Comparison of ENCODE assay signal across 7 mouse cellular contexts in the genomic region with DNA sequence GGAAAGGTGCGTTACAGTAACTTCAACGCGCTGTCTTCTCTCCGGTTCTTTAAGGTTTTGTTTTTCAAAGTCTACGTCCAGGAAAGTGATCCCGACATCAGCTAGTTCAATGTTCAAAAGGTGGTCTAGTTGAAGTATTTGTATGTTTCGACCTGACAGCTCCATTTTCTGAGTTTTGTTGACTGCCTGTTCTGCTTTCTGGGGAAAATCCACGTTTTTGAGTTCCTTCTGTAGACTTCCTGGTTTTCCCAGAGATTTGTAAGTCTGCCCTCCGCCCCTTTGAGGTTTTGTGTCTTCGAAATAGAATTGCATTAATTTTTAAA. TPM values are rescaled to one million over a fixed set of nuclear protein-coding genes. Genes with fewer than 3 reads are reported as not detected.
DNase-seq lines count a peak whose midpoint lies in the region; ATAC-seq and TF ChIP-seq lines count a peak whose summit lies in the region.

No protein-coding gene starts in this region.

- no peak for TF ChIP-seq EP300 in stomach, postnatal 0 days (optimal IDR thresholded peaks at IDR 0.05)

- TF ChIP-seq POLR2A in spleen, adult 2 months (IDR thresholded peaks at IDR 0.05; ENCODE audit: low read depth, low read length) = no peak

- no peaks in the 10 kb centered on the region; the same call in none of the 2 replicates for H3K4me1 ChIP-seq in spleen, adult 2 months (ENCODE audit: control insufficient read depth, insufficient read depth, insufficient read length)
- no peaks in the 10 kb centered on the region for H3K4me1 ChIP-seq in forebrain, embryonic 11.5 days (replicated peaks; ENCODE audit: control insufficient read depth, insufficient read depth, low read length)
- peaks cover 11% of the 10 kb centered on the region for H3K4me1 ChIP-seq in limb, embryonic 15.5 days
- no peaks in the 10 kb centered on the region for H3K4me1 ChIP-seq in stomach, postnatal 0 days (replicated peaks; ENCODE audit: control insufficient read depth, insufficient read depth)

- no peaks in the 10 kb centered on the region for H3K9me3 ChIP-seq in forebrain, embryonic 11.5 days (ENCODE audit: control insufficient read depth, low read length)
- no peaks in the 10 kb centered on the region for H3K9me3 ChIP-seq in limb, embryonic 15.5 days
- H3K9me3 ChIP-seq in stomach, postnatal 0 days (ENCODE audit: control insufficient read depth, low read length) = no peaks in the 10 kb centered on the region

- no peak for DNase-seq in spleen, adult 2 months (ENCODE audit: low read depth in 1 of 2, low spot score in 2 of 2)
- no peak for DNase-seq in spleen, adult 18-20 months
- no peak for DNase-seq in forebrain, embryonic 11.5 days (ENCODE audit: low spot score)
- DNase-seq in stomach, postnatal 0 days (ENCODE audit: low spot score) = no peak
- DNase-seq in MN1 (ENCODE audit: low spot score) = no peak
- no peak for DNase-seq in kidney, adult 8-10 months

- TF ChIP-seq CTCF in spleen, adult 2 months (IDR thresholded peaks at IDR 0.05; ENCODE audit: extremely low read depth, insufficient read depth, insufficient read length, insufficient replicate concordance) = no peak
- TF ChIP-seq CTCF in stomach, postnatal 0 days (IDR thresholded peaks at IDR 0.05; ENCODE audit: low read depth) = no peak

- ATAC-seq in forebrain, embryonic 11.5 days (replicated peaks; ENCODE audit: low FRiP score) = no peak
- no peak for ATAC-seq in limb, embryonic 15.5 days (ENCODE audit: insufficient number of reproducible peaks, low FRiP score, low TSS enrichment, low read depth)
- ATAC-seq in stomach, postnatal 0 days (ENCODE audit: low FRiP score, low TSS enrichment) = no peak

- H3K9ac ChIP-seq in forebrain, embryonic 11.5 days (ENCODE audit: low read length) = peak overlapping the region; percentile 87
- peak overlapping the region; percentile 93 for H3K9ac ChIP-seq in limb, embryonic 15.5 days
- peak overlapping the region; percentile 90 for H3K9ac ChIP-seq in stomach, postnatal 0 days (ENCODE audit: low read length)

- WGBS in spleen, adult 2 months = under 1% methylated on average over 10 of the region's 10 CpGs
- WGBS in forebrain, embryonic 11.5 days = 16% methylated on average over 10 of the region's 10 CpGs
- 10% methylated on average over 10 of the region's 10 CpGs for WGBS in limb, embryonic 15.5 days
- WGBS in stomach, postnatal 0 days = 6% methylated on average over 10 of the region's 10 CpGs

- peak overlapping the region; percentile 87 for H3K4me3 ChIP-seq in spleen, adult 2 months (ENCODE audit: extremely low read depth, insufficient read depth, insufficient read length)
- peak overlapping the region; percentile 85 for H3K4me3 ChIP-seq in forebrain, embryonic 11.5 days (ENCODE audit: low read depth, low read length)
- H3K4me3 ChIP-seq in limb, embryonic 15.5 days = peak overlapping the region; percentile 85
- peak overlapping the region; percentile 79 for H3K4me3 ChIP-seq in stomach, postnatal 0 days (ENCODE audit: low read depth, low read length)

- peak overlapping the region; percentile 82; the same call in 1 of the 2 replicates for H3K27ac ChIP-seq in spleen, adult 2 months (ENCODE audit: insufficient read depth, low read length)
- peak overlapping the region; percentile 96 for H3K27ac ChIP-seq in forebrain, embryonic 11.5 days (ENCODE audit: low read depth, low read length)
- H3K27ac ChIP-seq in limb, embryonic 15.5 days = peak overlapping the region; percentile 97
- H3K27ac ChIP-seq in stomach, postnatal 0 days (replicated peaks) = no peak overlapping the region; the same call in 1 of the 2 replicates

- no peaks in the 10 kb centered on the region for H3K36me3 ChIP-seq in spleen, adult 2 months (ENCODE audit: control insufficient read depth, insufficient read depth, low read length)
- no peaks in the 10 kb centered on the region for H3K36me3 ChIP-seq in forebrain, embryonic 11.5 days (ENCODE audit: control insufficient read depth, insufficient read depth, low read length)
- peaks cover 2% of the 10 kb centered on the region; the same call in 1 of the 2 replicates for H3K36me3 ChIP-seq in limb, embryonic 15.5 days
- H3K36me3 ChIP-seq in stomach, postnatal 0 days (ENCODE audit: control insufficient read depth, insufficient read depth, low read length) = no peaks in the 10 kb centered on the region

- peak overlapping the region; percentile 91 for H3K4me2 ChIP-seq in forebrain, embryonic 11.5 days (ENCODE audit: low read depth, low read length, severe bottlenecking)
- peak overlapping the region; percentile 73 for H3K4me2 ChIP-seq in limb, embryonic 15.5 days
- peak overlapping the region; percentile 91 for H3K4me2 ChIP-seq in stomach, postnatal 0 days (replicated peaks; ENCODE audit: low read depth)

- no peaks in the 10 kb centered on the region for H3K27me3 ChIP-seq in spleen, adult 2 months (ENCODE audit: control insufficient read depth, insufficient read depth, low read length)
- no peaks in the 10 kb centered on the region for H3K27me3 ChIP-seq in forebrain, embryonic 11.5 days (ENCODE audit: control insufficient read depth, insufficient read depth, low read length)
- H3K27me3 ChIP-seq in limb, embryonic 15.5 days = no peaks in the 10 kb centered on the region
- no peaks in the 10 kb centered on the region for H3K27me3 ChIP-seq in stomach, postnatal 0 days (ENCODE audit: control insufficient read depth, insufficient read depth, low read length)

RNA-seq across cellular contexts. Expression of a gene that starts 0.4 kb away (rescaled TPM):
- polyA plus RNA-seq in spleen, adult 2 months (2012; rRNA removed) = 2.2 and 2.4 TPM in 2 replicates
- polyA plus RNA-seq in forebrain, embryonic 11.5 days (2014; fragmentation: Nextera tagmentation; extraction: Ambion mirVana) = 35.6 and 39.1 TPM in 2 replicates
- 18.7 and 19.1 TPM in 2 replicates for polyA plus RNA-seq in limb, embryonic 15.5 days (2015; fragmentation: Nextera tagmentation; extraction: Ambion mirVana)
- polyA plus RNA-seq in stomach, postnatal 0 days (2015; fragmentation: Nextera tagmentation; extraction: Ambion mirVana) = 6.8 and 7.9 TPM in 2 replicates
